Mouse (Mus musculus) midbrain, embryonic 11.5 days (tissue): Measurements from ENCODE around the gene Ggt6. TPM values are rescaled to one million over a fixed set of nuclear protein-coding genes. Genes with fewer than 3 reads are reported as not detected.

Experiments used
- ATAC-seq: fragments of 200-750 bp; cut with Nextera tagmentation; 2 replicates; pipeline ENCODE4 v1.8.0; 2017; ENCODE audit warnings: moderate TSS enrichment, moderate library complexity; ENCODE audit not compliant: low FRiP score
- DNase-seq: peaks from one replicate; pipeline ENCODE4 v3.0.0; 2015; ENCODE audit warnings: low spot score; ENCODE audit errors: missing footprints
- H3K27ac ChIP-seq: fragments of 300-500 bp; sonication (generic); 2 replicates; pipeline ENCODE4 v1.5.1; 2014; ENCODE audit warnings: low read depth, low read length
- H3K27me3 ChIP-seq: fragments of 300-500 bp; sonication (generic); 2 replicates; pipeline ENCODE4 v1.6.1; 2014; ENCODE audit warnings: mild to moderate bottlenecking, low read length, moderate library complexity, mixed read lengths; ENCODE audit not compliant: control insufficient read depth, insufficient read depth
- H3K36me3 ChIP-seq: fragments of 300-500 bp; sonication (generic); 2 replicates; pipeline ENCODE4 v1.6.1; 2014; ENCODE audit warnings: mild to moderate bottlenecking, low read length, moderate library complexity, mixed read lengths; ENCODE audit not compliant: control insufficient read depth, insufficient read depth
- H3K4me1 ChIP-seq: fragments of 300-500 bp; sonication (generic); 2 replicates; pipeline ENCODE4 v1.6.1; 2014; ENCODE audit warnings: low read length; ENCODE audit not compliant: control insufficient read depth, insufficient read depth
- H3K4me2 ChIP-seq: fragments of 300-500 bp; sonication (generic); 2 replicates; pipeline ENCODE4 v1.6.1; 2014; ENCODE audit warnings: mild to moderate bottlenecking, moderate library complexity
- H3K4me3 ChIP-seq: fragments of 300-500 bp; sonication (generic); 2 replicates; pipeline ENCODE4 v1.5.1; 2014; ENCODE audit warnings: low read depth, low read length
- H3K9ac ChIP-seq: fragments of 300-500 bp; sonication (generic); 2 replicates; pipeline ENCODE4 v1.6.1; 2014; ENCODE audit warnings: low read length
- H3K9me3 ChIP-seq: fragments of 300-500 bp; sonication (generic); 2 replicates; pipeline ENCODE4 v1.6.1; 2016; ENCODE audit warnings: low read length; ENCODE audit not compliant: control insufficient read depth
- WGBS: fragments of 180-500 bp; shearing (Covaris S2); extraction: QIAGEN DNeasy Blood & Tissue Kit; methylation state at CpG from one replicate; pipeline ENCODE4 v1.1.7; 2014; 5-methylcytosine and 5-hydroxymethylcytosine counted together
- microRNA-seq: library from miRNA; unstranded; fragments of <30 nt; microRNA quantifications from one replicate; pipeline ENCODE4, GENCODE M21; 2017
- polyA plus RNA-seq: library from polyadenylated mRNA; unstranded; fragments of >200 nt; fragmentation: Nextera tagmentation; extraction: Ambion mirVana; gene quantifications from 2 replicates; pipeline ENCODE4 v1.2.1, GENCODE M21; 2014

The Ggt6 gene
- polyA plus RNA-seq, 1 experiment from 2014 or later = not detected

DNA sequence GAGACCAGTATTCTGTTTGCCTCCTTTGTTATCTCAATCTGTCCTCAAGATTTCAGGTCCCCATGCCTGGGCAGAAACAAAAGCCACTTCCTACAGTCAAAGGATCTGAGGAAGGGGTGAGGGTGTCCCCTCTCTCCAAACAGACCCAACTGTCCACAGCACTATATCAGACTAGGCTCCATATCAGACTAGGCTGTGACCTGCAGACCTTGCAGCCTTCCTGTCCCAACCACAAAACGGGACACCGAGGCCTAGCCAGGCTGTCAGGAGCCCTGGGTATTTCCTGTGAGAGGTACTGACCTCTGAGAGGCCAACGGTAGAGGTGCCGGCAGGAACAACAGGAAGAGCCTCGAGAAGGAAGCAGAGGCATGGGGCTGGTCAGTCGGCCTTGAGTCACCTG, 49.2 kb downstream of the Ggt6 start:
- ATAC-seq = no peak
- 70% methylated on average over 6 of the region's 6 CpGs for WGBS
- peaks cover 18% of the 10 kb centered on the region for H3K27me3 ChIP-seq
- no peaks in the 10 kb centered on the region for H3K36me3 ChIP-seq
- no peaks in the 10 kb centered on the region for H3K9me3 ChIP-seq
- DNase-seq = no peak
- H3K27ac ChIP-seq = no peak overlapping the region
- H3K4me2 ChIP-seq = no peak overlapping the region
- no peak overlapping the region for H3K4me3 ChIP-seq
- peaks cover 7% of the 10 kb centered on the region; the same call in 1 of the 2 replicates for H3K4me1 ChIP-seq
- H3K9ac ChIP-seq = no peak overlapping the region

DNA sequence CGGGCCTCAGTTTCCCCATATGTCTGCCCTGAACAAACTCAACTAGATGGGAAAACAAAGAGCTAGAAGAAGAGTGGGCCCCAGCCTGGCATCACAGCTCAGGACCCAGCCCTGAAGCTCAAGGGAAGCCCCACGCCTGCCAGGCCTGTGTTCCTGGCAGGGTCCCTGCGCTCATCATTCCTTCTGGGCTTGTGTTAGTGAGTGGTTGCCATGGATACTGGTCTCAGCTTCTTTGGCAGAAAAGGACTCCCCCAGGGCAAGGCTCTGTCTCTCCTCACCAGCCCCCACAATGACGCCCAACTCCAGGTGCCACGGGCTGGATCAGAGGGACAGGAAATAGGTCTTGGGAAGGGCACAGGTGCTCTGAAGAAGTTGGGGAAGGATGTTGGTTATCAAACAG, 49.8 kb downstream of the Ggt6 start:
- no peak for DNase-seq
- Histone ChIP-seq H3K4me3 (no peak overlapping the region), H3K4me2 (no peak overlapping the region), H3K4me1 (peaks cover 7% of the 10 kb centered on the region; the same call in 1 of the 2 replicates), H3K27me3 (peaks cover 18% of the 10 kb centered on the region), H3K27ac (no peak overlapping the region), H3K9ac (no peak overlapping the region), H3K36me3 (no peaks in the 10 kb centered on the region), H3K9me3 (no peaks in the 10 kb centered on the region)
- ATAC-seq = no peak
- WGBS = 46% methylated on average over 5 of the region's 5 CpGs

DNA sequence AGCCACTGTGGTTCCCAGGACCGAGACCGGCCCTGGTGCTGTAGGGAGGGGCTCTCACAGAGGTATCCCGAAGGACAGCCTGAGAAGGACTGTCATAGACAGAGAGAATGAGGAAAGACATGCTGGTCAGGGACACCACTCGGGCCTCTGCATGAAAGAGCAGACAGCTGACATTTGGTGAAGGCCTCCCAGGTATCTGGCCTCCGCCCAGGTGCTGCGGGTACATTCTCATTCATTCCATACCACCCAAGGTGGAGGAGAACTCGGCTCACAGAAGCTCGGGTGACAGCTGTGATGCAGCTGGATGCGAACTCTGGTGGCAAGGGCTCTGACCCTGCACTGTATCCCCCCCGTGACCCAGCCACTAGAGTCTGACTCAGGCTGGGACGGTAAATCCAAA, 50.6 kb downstream of the Ggt6 start:
- Histone ChIP-seq H3K9ac (no peak overlapping the region), H3K4me1 (peaks cover 7% of the 10 kb centered on the region; the same call in 1 of the 2 replicates), H3K27me3 (peaks cover 18% of the 10 kb centered on the region), H3K9me3 (no peaks in the 10 kb centered on the region), H3K4me2 (no peak overlapping the region), H3K27ac (no peak overlapping the region), H3K4me3 (no peak overlapping the region), H3K36me3 (no peaks in the 10 kb centered on the region)
- DNase-seq (no peak), ATAC-seq (no peak)
- 75% methylated on average over 11 of the region's 11 CpGs for WGBS

DNA sequence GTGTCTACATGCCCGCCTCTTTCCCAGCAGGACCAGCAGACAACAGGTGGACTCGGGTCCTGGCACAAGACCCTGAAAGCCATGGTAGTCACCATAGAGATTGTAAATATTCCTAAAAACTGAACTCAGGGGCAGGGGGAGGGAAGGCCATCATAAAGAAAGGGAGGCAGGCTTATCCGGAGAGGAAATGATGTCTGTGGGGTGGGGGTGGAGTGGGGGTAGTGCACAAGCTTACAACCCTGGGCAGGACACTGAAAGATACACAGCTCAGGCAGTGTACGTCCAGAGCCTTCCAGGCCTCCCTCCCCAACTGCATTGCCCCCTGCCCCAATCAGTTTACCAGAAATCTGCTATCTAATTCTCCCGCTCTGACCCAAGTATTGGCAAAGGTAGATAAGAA, 51.8 kb downstream of the Ggt6 start:
- ATAC-seq (no peak), DNase-seq (no peak)
- WGBS = 70% methylated on average over 5 of the region's 5 CpGs
- Histone ChIP-seq H3K4me3 (no peak overlapping the region), H3K27ac (no peak overlapping the region), H3K4me2 (no peak overlapping the region), H3K4me1 (peaks cover 7% of the 10 kb centered on the region; the same call in 1 of the 2 replicates), H3K36me3 (no peaks in the 10 kb centered on the region), H3K9me3 (no peaks in the 10 kb centered on the region), H3K27me3 (peaks cover 18% of the 10 kb centered on the region), H3K9ac (no peak overlapping the region)

DNA sequence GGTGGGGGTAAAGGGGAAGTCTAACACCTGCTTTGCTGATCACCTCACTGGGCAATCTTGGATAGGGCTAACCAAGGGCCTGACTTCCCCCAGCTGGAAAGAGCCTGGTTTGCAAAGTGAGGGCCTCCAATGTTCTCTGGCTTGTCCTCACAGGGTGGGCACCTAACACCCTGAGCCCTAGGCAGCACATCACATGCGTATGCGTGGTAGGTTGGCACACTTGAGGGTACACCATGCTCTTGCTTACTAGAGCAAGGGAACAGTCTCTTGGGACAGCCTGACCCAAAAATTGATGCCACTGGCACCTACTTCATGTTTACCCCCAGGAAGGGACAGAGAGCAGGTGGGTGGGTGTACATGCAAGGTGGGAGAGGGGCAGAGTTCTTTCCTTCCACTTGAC, 52.4 kb downstream of the Ggt6 start:
- Histone ChIP-seq H3K36me3 (no peaks in the 10 kb centered on the region), H3K4me1 (peaks cover 7% of the 10 kb centered on the region; the same call in 1 of the 2 replicates), H3K27ac (no peak overlapping the region), H3K4me2 (peak overlapping the region; percentile 89), H3K4me3 (0 out of 2 replicates have a peak overlapping the region, but pooled peaks have one; percentile 2), H3K9me3 (no peaks in the 10 kb centered on the region), H3K9ac (no peak overlapping the region), H3K27me3 (peaks cover 18% of the 10 kb centered on the region)
- 92% methylated on average over 2 of the region's 2 CpGs for WGBS
- ATAC-seq (no peak), DNase-seq (no peak)

Small RNAs within 50 kb of the gene (microRNA-seq; reads per million reads assigned to microRNA genes)
- gene Mir6338 = not detected

Other genes starting within 250 kb of the Ggt6 start
- gene Gm43951, start 228.7 kb upstream of the Ggt6 start, polyA plus RNA-seq = 0.06 and 0.12 TPM in 2 replicates
- 19.5 and 20.2 TPM in 2 replicates for gene 4933427D14Rik, start 228.1 kb upstream of the Ggt6 start, polyA plus RNA-seq
- gene Txndc17, start 228.0 kb upstream of the Ggt6 start, polyA plus RNA-seq = 163 and 168 TPM in 2 replicates
- gene Med31, start 219.9 kb upstream of the Ggt6 start, polyA plus RNA-seq = 55.7 and 56.7 TPM in 2 replicates
- gene Slc13a5, start 168.3 kb upstream of the Ggt6 start, polyA plus RNA-seq = 0.21 and 0.29 TPM in 2 replicates
- 1.3 and 1.4 TPM in 2 replicates for gene Xaf1, start 133.9 kb upstream of the Ggt6 start, polyA plus RNA-seq
- gene Fbxo39, start 121.1 kb upstream of the Ggt6 start, polyA plus RNA-seq = not detected in 2 replicates
- 4.2 and 5.3 TPM in 2 replicates for gene Tekt1, start 73.1 kb upstream of the Ggt6 start, polyA plus RNA-seq
- gene Smtnl2, start 23.8 kb upstream of the Ggt6 start, polyA plus RNA-seq = 3.7 and 4.1 TPM in 2 replicates
- gene Mybbp1a, start 5.8 kb downstream of the Ggt6 start, polyA plus RNA-seq = 142 and 144 TPM in 2 replicates
- 4.0 and 4.7 TPM in 2 replicates for gene Spns2, start 54.4 kb downstream of the Ggt6 start, polyA plus RNA-seq
- gene Spns3, start 115.0 kb downstream of the Ggt6 start, polyA plus RNA-seq = not detected in 2 replicates
- gene Ube2g1, start 171.8 kb downstream of the Ggt6 start, polyA plus RNA-seq = 121 and 137 TPM in 2 replicates